Mouse (Mus musculus): ENCODE measurements at regions not wholly inside any gene's neighbourhood (a gene's known extent, or its start where the extent isn't known, plus 50 kb on each side); places are given as distances from the start of the nearest gene placed in this dataset.

GRCm38 (mm10) chr13:16498052-16498451 lies 486.4 kb downstream of the Inhba start:
- Histone ChIP-seq H3K27me3 (ENCODE audit: control insufficient read depth, insufficient read depth, insufficient read length) (no peaks in the 10 kb centered on the region), H3K79me3 (ENCODE audit: low read depth) (no peaks in the 10 kb centered on the region), H3ac (ENCODE audit: control insufficient read depth, insufficient read length, low read depth) (no peak overlapping the region), H3K79me2 (ENCODE audit: control insufficient read depth, insufficient read depth) (no peaks in the 10 kb centered on the region), H3K4me3 (ENCODE audit: insufficient read depth, poor library complexity, severe bottlenecking) (no peak overlapping the region), H3K36me3 (ENCODE audit: control insufficient read depth, insufficient read depth) (no peaks in the 10 kb centered on the region)
- TF ChIP-seq MYOG (IDR thresholded peaks at IDR 0.05; ENCODE audit: control insufficient read depth, extremely low read depth, insufficient read length) (no peak), CTCF (IDR thresholded peaks at IDR 0.05; ENCODE audit: control insufficient read depth, insufficient read depth, insufficient read length) (no peak)

GRCm38 (mm10) chr13:16512876-16513275 lies 501.2 kb downstream of the Inhba start:
- no peaks in the 10 kb centered on the region for H3K79me3 ChIP-seq (ENCODE audit: low read depth)

GRCm38 (mm10) chr13:16515195-16515594 lies 503.5 kb downstream of the Inhba start:
- H3K79me3 ChIP-seq (ENCODE audit: low read depth), result no peaks in the 10 kb centered on the region
- H3ac ChIP-seq (ENCODE audit: control insufficient read depth, insufficient read length, low read depth), result no peak overlapping the region
- H3K79me2 ChIP-seq (ENCODE audit: control insufficient read depth, insufficient read depth), result no peaks in the 10 kb centered on the region
- no peaks in the 10 kb centered on the region for H3K27me3 ChIP-seq (ENCODE audit: control insufficient read depth, insufficient read depth, insufficient read length)
- no peaks in the 10 kb centered on the region for H3K36me3 ChIP-seq (ENCODE audit: control insufficient read depth, insufficient read depth)
- H3K4me3 ChIP-seq (ENCODE audit: insufficient read depth, poor library complexity, severe bottlenecking), result no peak overlapping the region
- TF ChIP-seq MYOG (IDR thresholded peaks at IDR 0.05; ENCODE audit: control insufficient read depth, extremely low read depth, insufficient read length) (no peak), MAX (IDR thresholded peaks at IDR 0.05) (no peak), CEBPB (IDR thresholded peaks at IDR 0.05; ENCODE audit: low read depth) (no peak), CTCF (IDR thresholded peaks at IDR 0.05; ENCODE audit: control insufficient read depth, insufficient read depth, insufficient read length) (no peak)

More at GRCm38 (mm10) chr13:16512876-16513275, 501.2 kb downstream of the Inhba start:
- no peak for TF ChIP-seq CEBPB (IDR thresholded peaks at IDR 0.05; ENCODE audit: low read depth)
- no peak for TF ChIP-seq USF1 (IDR thresholded peaks at IDR 0.05; ENCODE audit: low read depth)
- no peak for TF ChIP-seq MAX (IDR thresholded peaks at IDR 0.05)
- no peak for TF ChIP-seq MYOG (IDR thresholded peaks at IDR 0.05; ENCODE audit: control insufficient read depth, extremely low read depth, insufficient read length)
- no peak for TF ChIP-seq CTCF (IDR thresholded peaks at IDR 0.05; ENCODE audit: control insufficient read depth, insufficient read depth, insufficient read length)
- TF ChIP-seq MYOD1 (IDR thresholded peaks at IDR 0.05; ENCODE audit: control insufficient read depth, insufficient read length, low read depth), result no peak
- no peak for TF ChIP-seq FOSL1 (IDR thresholded peaks at IDR 0.05; ENCODE audit: insufficient read depth, low read length, poor library complexity, severe bottlenecking)
- H3K79me2 ChIP-seq (ENCODE audit: control insufficient read depth, insufficient read depth), result no peaks in the 10 kb centered on the region
- no peaks in the 10 kb centered on the region for H3K27me3 ChIP-seq (ENCODE audit: control insufficient read depth, insufficient read depth, insufficient read length)
- no peaks in the 10 kb centered on the region for H3K36me3 ChIP-seq (ENCODE audit: control insufficient read depth, insufficient read depth)
- H3K4me3 ChIP-seq (ENCODE audit: insufficient read depth, poor library complexity, severe bottlenecking), result no peak overlapping the region
- no peak overlapping the region for H3ac ChIP-seq (ENCODE audit: control insufficient read depth, insufficient read length, low read depth)

GRCm38 (mm10) chr13:16529036-16529435 lies 517.4 kb downstream of the Inhba start:
- Histone ChIP-seq H3K4me3 (ENCODE audit: insufficient read depth, poor library complexity, severe bottlenecking) (no peak overlapping the region), H3K79me3 (ENCODE audit: low read depth) (no peaks in the 10 kb centered on the region), H3ac (ENCODE audit: control insufficient read depth, insufficient read length, low read depth) (no peak overlapping the region), H3K27me3 (ENCODE audit: control insufficient read depth, insufficient read depth, insufficient read length) (no peaks in the 10 kb centered on the region), H3K79me2 (ENCODE audit: control insufficient read depth, insufficient read depth) (no peaks in the 10 kb centered on the region), H3K36me3 (ENCODE audit: control insufficient read depth, insufficient read depth) (no peaks in the 10 kb centered on the region)
- TF ChIP-seq USF1 (IDR thresholded peaks at IDR 0.05; ENCODE audit: low read depth) (no peak), CEBPB (IDR thresholded peaks at IDR 0.05; ENCODE audit: low read depth) (no peak), MAX (IDR thresholded peaks at IDR 0.05) (no peak), FOSL1 (IDR thresholded peaks at IDR 0.05; ENCODE audit: insufficient read depth, low read length, poor library complexity, severe bottlenecking) (no peak), MYOD1 (IDR thresholded peaks at IDR 0.05; ENCODE audit: control insufficient read depth, insufficient read length, low read depth) (no peak), CTCF (IDR thresholded peaks at IDR 0.05; ENCODE audit: control insufficient read depth, insufficient read depth, insufficient read length) (no peak), MYOG (IDR thresholded peaks at IDR 0.05; ENCODE audit: control insufficient read depth, extremely low read depth, insufficient read length) (no peak)

GRCm38 (mm10) chr13:16543771-16544170 lies 532.1 kb downstream of the Inhba start:
- Histone ChIP-seq H3ac (ENCODE audit: control insufficient read depth, insufficient read length, low read depth) (no peak overlapping the region), H3K36me3 (ENCODE audit: control insufficient read depth, insufficient read depth) (no peaks in the 10 kb centered on the region), H3K79me3 (ENCODE audit: low read depth) (no peaks in the 10 kb centered on the region), H3K4me3 (ENCODE audit: insufficient read depth, poor library complexity, severe bottlenecking) (no peak overlapping the region), H3K79me2 (ENCODE audit: control insufficient read depth, insufficient read depth) (no peaks in the 10 kb centered on the region), H3K27me3 (ENCODE audit: control insufficient read depth, insufficient read depth, insufficient read length) (no peaks in the 10 kb centered on the region)
- TF ChIP-seq FOSL1 (IDR thresholded peaks at IDR 0.05; ENCODE audit: insufficient read depth, low read length, poor library complexity, severe bottlenecking), result no peak
- TF ChIP-seq MAX (IDR thresholded peaks at IDR 0.05), result no peak
- no peak for TF ChIP-seq CEBPB (IDR thresholded peaks at IDR 0.05; ENCODE audit: low read depth)
- TF ChIP-seq MYOD1 (IDR thresholded peaks at IDR 0.05; ENCODE audit: control insufficient read depth, insufficient read length, low read depth), result no peak
- no peak for TF ChIP-seq MYOG (IDR thresholded peaks at IDR 0.05; ENCODE audit: control insufficient read depth, extremely low read depth, insufficient read length)
- no peak for TF ChIP-seq CTCF (IDR thresholded peaks at IDR 0.05; ENCODE audit: control insufficient read depth, insufficient read depth, insufficient read length)
- TF ChIP-seq USF1 (IDR thresholded peaks at IDR 0.05; ENCODE audit: low read depth), result no peak

GRCm38 (mm10) chr13:16550060-16550459 lies 538.4 kb downstream of the Inhba start:
- no peak for TF ChIP-seq MYOD1 (IDR thresholded peaks at IDR 0.05; ENCODE audit: control insufficient read depth, insufficient read length, low read depth)
- peak; percentile 71 for TF ChIP-seq FOSL1 (IDR thresholded peaks at IDR 0.05; ENCODE audit: insufficient read depth, low read length, poor library complexity, severe bottlenecking)
- H3K36me3 ChIP-seq (ENCODE audit: control insufficient read depth, insufficient read depth), result no peaks in the 10 kb centered on the region
- H3K27me3 ChIP-seq (ENCODE audit: control insufficient read depth, insufficient read depth, insufficient read length), result no peaks in the 10 kb centered on the region
- H3ac ChIP-seq (ENCODE audit: control insufficient read depth, insufficient read length, low read depth), result no peak overlapping the region
- H3K79me3 ChIP-seq (ENCODE audit: low read depth), result no peaks in the 10 kb centered on the region
- H3K79me2 ChIP-seq (ENCODE audit: control insufficient read depth, insufficient read depth), result no peaks in the 10 kb centered on the region
- no peak overlapping the region for H3K4me3 ChIP-seq (ENCODE audit: insufficient read depth, poor library complexity, severe bottlenecking)

Measured in C2C12 (cell line).